Mouse (Mus musculus): ENCODE data around the gene Utrn. TPM values are rescaled to one million over a fixed set of nuclear protein-coding genes. Genes with fewer than 3 reads are reported as not detected.

Gene Utrn
- polyA plus RNA-seq, 1 experiment: 13.9 TPM

DNA sequence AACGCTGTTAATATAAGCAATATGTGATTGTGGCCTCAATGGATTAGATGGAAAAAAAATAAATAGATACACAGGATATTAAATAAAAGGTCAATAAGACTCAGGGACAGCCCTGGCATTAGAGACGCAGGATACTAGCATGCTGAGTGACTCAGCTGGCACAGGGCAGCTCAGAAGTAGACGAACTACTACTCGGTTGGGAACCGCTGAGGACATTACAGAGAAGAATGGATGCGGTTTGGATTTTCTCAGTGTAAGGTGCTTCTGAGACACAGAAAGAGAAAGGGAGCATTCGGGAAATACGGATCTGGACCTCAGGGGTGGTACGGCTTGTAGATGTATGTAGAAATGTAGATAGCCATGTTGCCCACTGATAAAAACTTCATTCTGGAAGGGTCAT, 5.6 kb downstream of the Utrn start:
- H3K4me2 ChIP-seq (ENCODE audit: low read depth): no peak overlapping the region
- TF ChIP-seq REST (IDR thresholded peaks at IDR 0.05; ENCODE audit: insufficient read depth, insufficient read length): no peak
- no peak for TF ChIP-seq CEBPB (IDR thresholded peaks at IDR 0.05; ENCODE audit: insufficient read depth, poor library complexity, severe bottlenecking)
- TF ChIP-seq TCF3 (IDR thresholded peaks at IDR 0.05; ENCODE audit: insufficient read length, low read depth): no peak
- TF ChIP-seq USF1 (IDR thresholded peaks at IDR 0.05; ENCODE audit: low read depth): no peak
- TF ChIP-seq TCF12 (IDR thresholded peaks at IDR 0.05; ENCODE audit: insufficient read depth, poor library complexity, severe bottlenecking): no peak
- no peak for TF ChIP-seq POLR2AphosphoS2 (IDR thresholded peaks at IDR 0.05; ENCODE audit: insufficient read length, low read depth)
- no peak overlapping the region for H3K4me3 ChIP-seq
- no peaks in the 10 kb centered on the region for H3K27me3 ChIP-seq (ENCODE audit: control insufficient read depth, insufficient read depth, insufficient read length)
- no peak overlapping the region for H3ac ChIP-seq (ENCODE audit: control insufficient read depth, insufficient read length)
- H3K79me2 ChIP-seq (ENCODE audit: control insufficient read depth, insufficient read depth): peaks cover 94% of the 10 kb centered on the region
- H3K36me3 ChIP-seq (ENCODE audit: control insufficient read depth, insufficient read depth): peaks cover 24% of the 10 kb centered on the region

GRCm38 (mm10) chr10:12862047-12862446, 7.1 kb downstream of the Utrn start:
- H3K27me3 ChIP-seq (ENCODE audit: control insufficient read depth, insufficient read depth, insufficient read length): no peaks in the 10 kb centered on the region
- H3K4me2 ChIP-seq (ENCODE audit: low read depth): no peak overlapping the region
- H3K79me2 ChIP-seq (ENCODE audit: control insufficient read depth, insufficient read depth): peaks cover 99% of the 10 kb centered on the region
- no peak overlapping the region for H3ac ChIP-seq (ENCODE audit: control insufficient read depth, insufficient read length)
- H3K36me3 ChIP-seq (ENCODE audit: control insufficient read depth, insufficient read depth): peaks cover 24% of the 10 kb centered on the region
- TF ChIP-seq REST (IDR thresholded peaks at IDR 0.05; ENCODE audit: insufficient read depth, insufficient read length): no peak
- TF ChIP-seq MYOD1 (IDR thresholded peaks at IDR 0.05; ENCODE audit: control insufficient read depth in 1 of 3, insufficient read length in 2 of 3, low read depth in 2 of 3): no peak
- TF ChIP-seq POLR2A (IDR thresholded peaks at IDR 0.05; ENCODE audit: insufficient read length, low read depth): no peak
- no peak for TF ChIP-seq POLR2AphosphoS2 (IDR thresholded peaks at IDR 0.05; ENCODE audit: insufficient read length, low read depth)
- no peak for TF ChIP-seq MYOG (IDR thresholded peaks at IDR 0.05; ENCODE audit: control insufficient read depth in 1 of 3, insufficient read depth in 1 of 3, insufficient read length in 2 of 3, low read depth in 2 of 3)
- no peak for TF ChIP-seq USF1 (IDR thresholded peaks at IDR 0.05; ENCODE audit: low read depth)
- no peak for TF ChIP-seq E2F4 (IDR thresholded peaks at IDR 0.05; ENCODE audit: insufficient read depth)
- TF ChIP-seq CEBPB (IDR thresholded peaks at IDR 0.05; ENCODE audit: insufficient read depth, poor library complexity, severe bottlenecking): no peak
- no peak for TF ChIP-seq SRF (IDR thresholded peaks at IDR 0.05; ENCODE audit: control insufficient read depth, insufficient read length, low read depth)
- TF ChIP-seq TCF12 (IDR thresholded peaks at IDR 0.05; ENCODE audit: insufficient read depth, poor library complexity, severe bottlenecking): no peak
- TF ChIP-seq TCF3 (IDR thresholded peaks at IDR 0.05; ENCODE audit: insufficient read length, low read depth): no peak
- TF ChIP-seq MAX (IDR thresholded peaks at IDR 0.05; ENCODE audit: low read depth): no peak
- no peak overlapping the region for H3K4me3 ChIP-seq

DNA sequence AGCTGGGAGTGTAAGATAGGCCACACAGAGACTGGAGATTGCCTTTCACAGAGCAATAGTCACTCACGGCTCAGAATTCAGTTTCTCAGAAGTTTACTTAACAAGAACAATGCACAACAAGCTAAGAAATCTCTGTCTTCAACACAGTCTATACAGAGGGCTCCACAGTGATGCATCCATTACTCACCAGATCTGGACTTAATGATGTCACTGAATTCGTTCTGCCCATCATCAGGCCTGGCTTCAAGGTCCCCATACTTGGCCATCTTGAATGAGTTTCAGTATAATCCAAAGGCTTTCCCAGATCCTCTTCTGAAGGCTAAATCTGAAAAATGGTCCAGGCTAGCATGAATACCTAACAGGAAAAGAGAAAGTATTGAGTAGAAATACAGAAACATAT, 7.8 kb downstream of the Utrn start:
- H3K4me3 ChIP-seq: no peak overlapping the region
- peaks cover 24% of the 10 kb centered on the region for H3K36me3 ChIP-seq (ENCODE audit: control insufficient read depth, insufficient read depth)
- TF ChIP-seq CEBPB (IDR thresholded peaks at IDR 0.05; ENCODE audit: insufficient read depth, poor library complexity, severe bottlenecking): no peak
- no peak for TF ChIP-seq TCF12 (IDR thresholded peaks at IDR 0.05; ENCODE audit: insufficient read depth, poor library complexity, severe bottlenecking)
- TF ChIP-seq POLR2AphosphoS2 (IDR thresholded peaks at IDR 0.05; ENCODE audit: insufficient read length, low read depth): no peak
- no peaks in the 10 kb centered on the region for H3K27me3 ChIP-seq (ENCODE audit: control insufficient read depth, insufficient read depth, insufficient read length)
- H3K4me2 ChIP-seq (ENCODE audit: low read depth): no peak overlapping the region
- no peak overlapping the region for H3ac ChIP-seq (ENCODE audit: control insufficient read depth, insufficient read length)
- peaks cover 99% of the 10 kb centered on the region for H3K79me2 ChIP-seq (ENCODE audit: control insufficient read depth, insufficient read depth)

- Histone ChIP-seq H3ac (ENCODE audit: control insufficient read depth, insufficient read length) (no peak overlapping the region), H3K4me3 (no peak overlapping the region), H3K4me2 (ENCODE audit: low read depth) (no peak overlapping the region), H3K36me3 (ENCODE audit: control insufficient read depth, insufficient read depth) (peaks cover 24% of the 10 kb centered on the region), H3K27me3 (ENCODE audit: control insufficient read depth, insufficient read depth, insufficient read length) (no peaks in the 10 kb centered on the region), H3K79me2 (ENCODE audit: control insufficient read depth, insufficient read depth) (peaks cover 99% of the 10 kb centered on the region)
- TF ChIP-seq E2F4 (IDR thresholded peaks at IDR 0.05; ENCODE audit: insufficient read depth): no peak
- no peak for TF ChIP-seq TCF12 (IDR thresholded peaks at IDR 0.05; ENCODE audit: insufficient read depth, poor library complexity, severe bottlenecking)
- no peak for TF ChIP-seq CEBPB (IDR thresholded peaks at IDR 0.05; ENCODE audit: insufficient read depth, poor library complexity, severe bottlenecking)
- TF ChIP-seq POLR2AphosphoS2 (IDR thresholded peaks at IDR 0.05; ENCODE audit: insufficient read length, low read depth): no peak
- no peak for TF ChIP-seq MAX (IDR thresholded peaks at IDR 0.05; ENCODE audit: low read depth)
- TF ChIP-seq MYOD1 (IDR thresholded peaks at IDR 0.05; ENCODE audit: control insufficient read depth in 1 of 3, insufficient read length in 2 of 3, low read depth in 2 of 3): no peak
- TF ChIP-seq SRF (IDR thresholded peaks at IDR 0.05; ENCODE audit: control insufficient read depth, insufficient read length, low read depth): no peak
- no peak for TF ChIP-seq MYOG (IDR thresholded peaks at IDR 0.05; ENCODE audit: control insufficient read depth in 1 of 3, insufficient read depth in 1 of 3, insufficient read length in 2 of 3, low read depth in 2 of 3)
- no peak for TF ChIP-seq POLR2A (IDR thresholded peaks at IDR 0.05; ENCODE audit: insufficient read length, low read depth)
- no peak for TF ChIP-seq USF1 (IDR thresholded peaks at IDR 0.05; ENCODE audit: low read depth)
- TF ChIP-seq REST (IDR thresholded peaks at IDR 0.05; ENCODE audit: insufficient read depth, insufficient read length): no peak
- no peak for TF ChIP-seq TCF3 (IDR thresholded peaks at IDR 0.05; ENCODE audit: insufficient read length, low read depth)
Observed at GRCm38 (mm10) chr10:12860765-12861164, 8.4 kb downstream of the Utrn start.

DNA sequence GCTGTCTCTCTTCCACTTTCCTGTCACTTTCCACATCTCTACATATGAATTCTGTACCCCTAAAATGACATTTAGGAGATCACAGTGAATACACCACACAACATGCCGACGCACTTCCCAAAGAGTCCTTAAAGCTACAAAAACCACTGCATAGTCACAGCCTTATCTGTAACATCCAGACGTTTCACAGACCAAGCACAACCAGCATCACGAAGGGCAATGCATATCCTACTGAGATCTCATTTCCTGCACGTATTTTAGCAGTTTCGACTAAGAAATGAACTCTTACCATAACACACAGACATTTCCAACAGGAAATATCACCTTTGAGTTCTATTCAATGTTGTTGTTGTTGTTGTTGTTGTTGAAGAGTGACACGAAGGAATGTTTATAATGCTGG, 8.8 kb downstream of the Utrn start:
- H3K79me2 ChIP-seq (ENCODE audit: control insufficient read depth, insufficient read depth): peaks cover 99% of the 10 kb centered on the region
- peaks cover 24% of the 10 kb centered on the region for H3K36me3 ChIP-seq (ENCODE audit: control insufficient read depth, insufficient read depth)
- no peak for TF ChIP-seq SRF (IDR thresholded peaks at IDR 0.05; ENCODE audit: control insufficient read depth, insufficient read length, low read depth)
- no peak for TF ChIP-seq MAX (IDR thresholded peaks at IDR 0.05; ENCODE audit: low read depth)
- no peak for TF ChIP-seq MYOD1 (IDR thresholded peaks at IDR 0.05; ENCODE audit: control insufficient read depth in 1 of 3, insufficient read length in 2 of 3, low read depth in 2 of 3)
- no peak for TF ChIP-seq POLR2A (IDR thresholded peaks at IDR 0.05; ENCODE audit: insufficient read length, low read depth)
- TF ChIP-seq REST (IDR thresholded peaks at IDR 0.05; ENCODE audit: insufficient read depth, insufficient read length): no peak
- no peak for TF ChIP-seq POLR2AphosphoS2 (IDR thresholded peaks at IDR 0.05; ENCODE audit: insufficient read length, low read depth)
- no peak overlapping the region for H3K4me3 ChIP-seq
- no peak overlapping the region for H3ac ChIP-seq (ENCODE audit: control insufficient read depth, insufficient read length)
- H3K27me3 ChIP-seq (ENCODE audit: control insufficient read depth, insufficient read depth, insufficient read length): no peaks in the 10 kb centered on the region
- no peak overlapping the region for H3K4me2 ChIP-seq (ENCODE audit: low read depth)

All from myocyte (in vitro differentiated cells).